ENCODE assay signal across 8 mouse cellular contexts in the genomic region with DNA sequence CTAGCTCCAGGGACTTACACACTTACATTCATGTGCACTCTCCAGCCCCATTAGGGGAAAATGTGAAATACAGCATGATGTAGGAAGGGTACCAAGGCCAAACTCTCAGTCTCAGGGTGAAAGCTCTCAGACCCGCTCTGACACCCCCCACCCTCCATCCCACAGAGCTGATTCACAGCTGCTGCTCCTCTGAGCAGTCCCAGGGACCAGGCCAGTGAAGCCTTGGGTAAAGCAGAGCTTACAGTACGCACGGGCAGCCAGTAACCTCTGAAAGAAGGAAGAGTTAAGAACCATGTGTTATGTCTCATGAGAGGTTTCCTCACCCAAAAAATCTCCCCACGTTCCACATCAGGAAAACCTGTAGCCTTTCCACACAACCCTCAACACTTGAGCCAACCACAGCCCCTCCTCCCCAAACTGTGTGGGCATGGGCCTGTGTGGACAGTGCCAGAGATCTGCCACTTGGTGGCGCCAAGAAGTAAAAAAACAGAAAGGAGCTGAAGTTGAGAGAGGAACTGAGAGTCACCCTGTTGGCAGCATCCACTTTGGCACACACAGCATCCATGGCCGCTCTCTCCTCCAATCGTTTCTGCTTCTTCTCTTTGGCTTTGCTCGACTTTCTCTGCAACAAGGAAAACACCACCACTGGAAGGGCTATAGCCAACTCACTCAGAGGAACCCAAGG. TPM values are rescaled to one million over a fixed set of nuclear protein-coding genes. Genes with fewer than 3 reads are reported as not detected.
DNase-seq lines count a peak whose midpoint lies in the region; ATAC-seq and TF ChIP-seq lines count a peak whose summit lies in the region.

No protein-coding gene starts in this region.

- H3K4me1 ChIP-seq in intestine, embryonic 14.5 days (replicated peaks; ENCODE audit: control insufficient read depth, insufficient read depth, low read length), result peaks cover 6% of the 10 kb centered on the region
- H3K4me1 ChIP-seq in midbrain, embryonic 10.5 days, result peaks cover 12% of the 10 kb centered on the region

- peak; percentile 86 for TF ChIP-seq CTCF in gastrocnemius, adult 2 months (IDR thresholded peaks at IDR 0.05)

- no peaks in the 10 kb centered on the region for H3K9me3 ChIP-seq in intestine, embryonic 14.5 days (ENCODE audit: control insufficient read depth, low read length)
- H3K9me3 ChIP-seq in midbrain, embryonic 10.5 days (replicated peaks), result no peaks in the 10 kb centered on the region

- peak; percentile 63 for ATAC-seq in activated CD4-positive, CD25-positive, alpha-beta regulatory T cell, adult 4 months
- peak; percentile 99 for ATAC-seq in common myeloid progenitor, adult 5-6 weeks (replicated peaks; ENCODE audit: low read depth, poor library complexity, severe bottlenecking)
- ATAC-seq in intestine, embryonic 14.5 days (replicated peaks; ENCODE audit: low FRiP score, low TSS enrichment, low read depth), result peak; percentile 53; the same call in 1 of the 2 replicates

- WGBS in intestine, embryonic 14.5 days, result 61% methylated on average over 8 of the region's 8 CpGs
- WGBS in midbrain, embryonic 10.5 days, result 58% methylated on average over 8 of the region's 8 CpGs

- H3K9ac ChIP-seq in intestine, embryonic 14.5 days (ENCODE audit: low read length), result no peak overlapping the region

- DNase-seq in gastrocnemius, adult 2 months, result peak; percentile 87
- DNase-seq in intestine, embryonic 14.5 days (ENCODE audit: low spot score), result peak; percentile 74
- peak; percentile 86 to 87 for DNase-seq in left cerebral cortex, postnatal 10 days (ENCODE audit: extremely low spot score in 1 of 2, low spot score in 2 of 2)
- peak; percentile 66 for DNase-seq in midbrain, embryonic 10.5 days (ENCODE audit: low spot score)
- DNase-seq in right cerebral cortex, postnatal 36 days (ENCODE audit: low spot score in 2 of 2), result peak; percentile 62 to 71
- peak; percentile 69 to 82 for DNase-seq in urinary bladder, postnatal 36 days (ENCODE audit: low spot score in 2 of 2)

- peaks cover 69% of the 10 kb centered on the region for H3K36me3 ChIP-seq in intestine, embryonic 14.5 days (ENCODE audit: control insufficient read depth, insufficient read depth, low read length)
- H3K36me3 ChIP-seq in midbrain, embryonic 10.5 days, result peaks cover 87% of the 10 kb centered on the region

- intact Hi-C loops in gastrocnemius, adult 2 months (cut with DNase I), result loop anchor here (5.0 kb wide), 2 partner anchors 183 to 203 kb away; partner anchors contain the start of gene 2700081O15Rik
- intact Hi-C loops in left cerebral cortex, postnatal 10 days (cut with DNase I), result loop anchor here (2.0 kb wide), 1 partner anchor 110 kb away; no protein-coding TSS in a partner anchor

- peak overlapping the region; percentile 44 for H3K27ac ChIP-seq in gastrocnemius, adult 2 months
- H3K27ac ChIP-seq in intestine, embryonic 14.5 days (ENCODE audit: low read depth), result no peak overlapping the region
- H3K27ac ChIP-seq in midbrain, embryonic 10.5 days (replicated peaks), result no peak overlapping the region

- no peaks in the 10 kb centered on the region for H3K27me3 ChIP-seq in intestine, embryonic 14.5 days (replicated peaks; ENCODE audit: control insufficient read depth, insufficient read depth, low read length)
- H3K27me3 ChIP-seq in midbrain, embryonic 10.5 days (ENCODE audit: low read depth, poor library complexity, severe bottlenecking), result no peaks in the 10 kb centered on the region

- H3K4me3 ChIP-seq in gastrocnemius, adult 2 months, result peak overlapping the region; percentile 4; the same call in 1 of the 2 replicates
- no peak overlapping the region for H3K4me3 ChIP-seq in intestine, embryonic 14.5 days (ENCODE audit: low read depth, low read length)
- no peak overlapping the region for H3K4me3 ChIP-seq in midbrain, embryonic 10.5 days

- no peak overlapping the region for H3K4me2 ChIP-seq in intestine, embryonic 14.5 days (ENCODE audit: low read length)

RNA-seq across cellular contexts. Expression of gene Naa40, which starts 6.3 kb away (rescaled TPM):
- polyA plus RNA-seq in activated CD4-positive, CD25-positive, alpha-beta regulatory T cell, adult 4 months (2017; shearing (Covaris generic)), result 10 to 100 TPM; 28.0 to 29.3 TPM
- total RNA-seq in common myeloid progenitor, adult 5-6 weeks (2017), result 31.5 and 39.4 TPM in 2 replicates
- 10 to 100 TPM in 1 of 2 experiments, 1 to 10 TPM in 1; 10.0 to 12.7 TPM for total RNA-seq in gastrocnemius, adult 2 months (2021)
- polyA plus RNA-seq in intestine, embryonic 14.5 days (2014; fragmentation: Nextera tagmentation; extraction: Ambion mirVana), result 67.4 and 73.0 TPM in 2 replicates
- 10 to 100 TPM; 40.6 to 41.5 TPM for total RNA-seq in left cerebral cortex, postnatal 10 days (2021)
- 105 and 107 TPM in 2 replicates for polyA plus RNA-seq in midbrain, embryonic 10.5 days (2016; fragmentation: Nextera tagmentation; extraction: Ambion mirVana)

RNA-seq across cellular contexts. Expression of gene Cox8a, which starts 17.3 kb away (rescaled TPM):
- 100 to 1,000 TPM; 387 to 411 TPM for polyA plus RNA-seq in activated CD4-positive, CD25-positive, alpha-beta regulatory T cell, adult 4 months (2017; shearing (Covaris generic))
- 385 and 388 TPM in 2 replicates for total RNA-seq in common myeloid progenitor, adult 5-6 weeks (2017)
- 100 to 1,000 TPM in 1 of 2 experiments, 10 to 100 TPM in 1; 72.4 to 113 TPM for total RNA-seq in gastrocnemius, adult 2 months (2021)
- polyA plus RNA-seq in intestine, embryonic 14.5 days (2014; fragmentation: Nextera tagmentation; extraction: Ambion mirVana), result 1,241 and 1,347 TPM in 2 replicates
- total RNA-seq in left cerebral cortex, postnatal 10 days (2021), result 100 to 1,000 TPM; 855 to 924 TPM
- polyA plus RNA-seq in midbrain, embryonic 10.5 days (2016; fragmentation: Nextera tagmentation; extraction: Ambion mirVana), result 895 and 900 TPM in 2 replicates

RNA-seq across cellular contexts. Expression of gene Otub1, which starts 28.6 kb away (rescaled TPM):
- 100 to 1,000 TPM; 157 to 170 TPM for polyA plus RNA-seq in activated CD4-positive, CD25-positive, alpha-beta regulatory T cell, adult 4 months (2017; shearing (Covaris generic))
- 68.3 and 73.2 TPM in 2 replicates for total RNA-seq in common myeloid progenitor, adult 5-6 weeks (2017)
- total RNA-seq in gastrocnemius, adult 2 months (2021), result 10 to 100 TPM; 45.0 to 50.3 TPM
- 205 and 224 TPM in 2 replicates for polyA plus RNA-seq in intestine, embryonic 14.5 days (2014; fragmentation: Nextera tagmentation; extraction: Ambion mirVana)
- 100 to 1,000 TPM; 222 to 235 TPM for total RNA-seq in left cerebral cortex, postnatal 10 days (2021)
- polyA plus RNA-seq in midbrain, embryonic 10.5 days (2016; fragmentation: Nextera tagmentation; extraction: Ambion mirVana), result 274 and 293 TPM in 2 replicates

RNA-seq across cellular contexts. Expression of gene Rcor2, which starts 32.4 kb away (rescaled TPM):
- polyA plus RNA-seq in activated CD4-positive, CD25-positive, alpha-beta regulatory T cell, adult 4 months (2017; shearing (Covaris generic)), result not detected
- total RNA-seq in common myeloid progenitor, adult 5-6 weeks (2017), result 5.9 and 9.0 TPM in 2 replicates
- 1 to 10 TPM; 1.6 to 2.0 TPM for total RNA-seq in gastrocnemius, adult 2 months (2021)
- 8.9 and 11.1 TPM in 2 replicates for polyA plus RNA-seq in intestine, embryonic 14.5 days (2014; fragmentation: Nextera tagmentation; extraction: Ambion mirVana)
- 10 to 100 TPM; 16.0 to 18.7 TPM for total RNA-seq in left cerebral cortex, postnatal 10 days (2021)
- 62.2 and 73.1 TPM in 2 replicates for polyA plus RNA-seq in midbrain, embryonic 10.5 days (2016; fragmentation: Nextera tagmentation; extraction: Ambion mirVana)
